Mouse (Mus musculus): ENCODE measurements around the gene Spag9. TPM values are rescaled to one million over a fixed set of nuclear protein-coding genes. Genes with fewer than 3 reads are reported as not detected.

Gene Spag9
- polyA plus RNA-seq (2012; rRNA removed): 126 and 130 TPM in 2 replicates

DNA sequence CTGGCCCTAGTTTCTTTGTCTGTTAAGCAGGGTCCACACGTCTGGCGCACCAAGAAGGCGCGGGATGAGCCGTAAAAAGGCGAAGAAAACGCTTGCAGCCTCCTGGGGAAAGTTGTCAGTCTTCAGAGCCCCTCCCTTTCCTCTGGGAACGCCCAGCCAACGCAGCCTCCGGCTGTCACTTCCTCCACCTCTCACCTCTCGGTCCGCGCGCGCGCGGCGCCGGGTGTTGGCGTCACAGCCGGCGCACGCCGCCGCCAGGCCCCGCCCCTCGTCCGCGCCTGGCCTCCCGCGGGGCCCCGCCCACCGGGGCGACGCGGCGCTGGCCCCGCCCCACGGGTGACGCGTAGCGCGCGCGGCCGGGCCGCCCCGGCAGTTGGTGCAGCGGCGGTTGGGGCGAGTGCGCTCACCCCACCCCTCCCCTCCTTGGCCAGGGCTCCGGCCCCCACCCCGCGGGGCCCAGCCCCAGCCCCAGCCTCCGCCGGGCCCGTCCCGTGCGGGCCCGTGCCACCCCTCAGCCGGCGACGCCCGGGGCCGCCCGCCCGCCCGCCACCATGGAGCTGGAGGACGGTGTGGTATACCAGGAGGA lies at the start of gene Spag9:
Gene Spag9 (plus strand): TSS at position 372 of the 586 bp plus-strand sequence.
- Histone ChIP-seq H3K27ac (ENCODE audit: insufficient read depth, low read length) (peak within 1 kb of the TSS; percentile 90), H3K4me1 (ENCODE audit: control insufficient read depth, insufficient read depth, low read length) (peaks cover 4% of the 10 kb centered on the region; the same call in 1 of the 2 replicates), H3K4me3 (ENCODE audit: insufficient read depth, low read length) (peak within 1 kb of the TSS; percentile 69)
- no peak for TF ChIP-seq CTCF (IDR thresholded peaks at IDR 0.05; ENCODE audit: extremely low read depth, insufficient read depth, low read length)
- TF ChIP-seq POLR2A (IDR thresholded peaks at IDR 0.05; ENCODE audit: extremely low read depth, insufficient read depth, low read length): peak; percentile 91

DNA sequence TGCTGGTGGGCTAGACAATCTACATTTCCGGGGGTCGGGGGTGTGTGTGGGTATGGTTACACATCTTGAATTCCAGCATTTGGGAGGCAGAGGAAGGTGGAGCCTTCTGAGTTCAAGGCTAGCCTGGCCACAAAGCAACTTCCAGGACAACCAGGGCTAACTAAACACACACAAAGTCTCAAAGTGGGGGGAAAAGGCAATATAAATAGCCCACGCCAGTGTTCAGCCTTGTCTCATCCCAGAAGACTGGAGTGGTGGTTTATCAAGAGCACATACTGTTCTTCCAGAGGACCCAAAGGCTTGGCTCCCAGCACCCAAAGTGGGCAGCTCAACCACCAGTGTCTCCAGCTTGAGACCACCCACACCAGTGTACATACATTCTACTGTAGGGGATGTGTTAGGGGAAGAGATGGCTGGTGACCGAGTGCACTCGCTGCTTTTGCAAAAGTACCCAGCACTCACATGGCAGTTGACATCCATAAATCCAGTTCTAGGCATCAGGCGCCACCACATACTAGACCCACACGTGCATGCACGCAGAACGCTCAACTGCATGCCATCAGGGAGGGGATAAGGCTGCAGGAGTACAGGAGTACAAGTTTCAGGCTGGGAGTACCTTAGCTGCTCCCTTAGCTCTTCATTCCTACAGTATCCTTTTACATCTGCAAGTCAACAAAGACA lies 46.9 kb upstream of the Spag9 start:
- TF ChIP-seq POLR2A (IDR thresholded peaks at IDR 0.05; ENCODE audit: extremely low read depth, insufficient read depth, low read length): no peak
- no peak for TF ChIP-seq CTCF (IDR thresholded peaks at IDR 0.05; ENCODE audit: extremely low read depth, insufficient read depth, low read length)
- Histone ChIP-seq H3K4me1 (ENCODE audit: control insufficient read depth, insufficient read depth, low read length) (no peaks in the 10 kb centered on the region), H3K4me3 (ENCODE audit: insufficient read depth, low read length) (no peak overlapping the region), H3K27ac (ENCODE audit: insufficient read depth, low read length) (no peak overlapping the region)

GRCm38 (mm10) chr11:93950045-93950444 lies 45.8 kb upstream of the Spag9 start:
- Histone ChIP-seq H3K27ac (ENCODE audit: insufficient read depth, low read length) (no peak overlapping the region), H3K4me3 (ENCODE audit: insufficient read depth, low read length) (no peak overlapping the region), H3K4me1 (ENCODE audit: control insufficient read depth, insufficient read depth, low read length) (no peaks in the 10 kb centered on the region)
- TF ChIP-seq POLR2A (IDR thresholded peaks at IDR 0.05; ENCODE audit: extremely low read depth, insufficient read depth, low read length): no peak
- no peak for TF ChIP-seq CTCF (IDR thresholded peaks at IDR 0.05; ENCODE audit: extremely low read depth, insufficient read depth, low read length)

DNA sequence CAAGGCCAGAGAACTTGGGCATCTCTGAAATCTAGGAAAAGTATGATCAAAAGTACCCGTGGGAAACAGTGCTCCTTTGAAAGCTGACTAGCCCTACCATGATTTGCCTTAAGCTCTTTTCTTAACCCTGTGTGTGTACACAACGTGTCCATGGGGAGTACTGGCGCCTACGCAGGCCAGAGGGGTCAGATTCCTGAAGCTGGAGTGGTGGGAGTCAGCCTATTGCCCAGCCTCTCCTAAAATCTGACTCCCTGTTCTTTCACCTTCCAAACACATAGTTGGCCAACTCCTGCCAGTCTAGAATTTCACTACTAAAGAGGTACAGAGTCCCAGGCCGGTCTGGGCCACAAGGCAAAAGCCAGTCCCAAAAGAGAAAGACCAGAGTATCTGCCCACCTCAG lies 43.5 kb upstream of the Spag9 start:
- Histone ChIP-seq H3K4me1 (ENCODE audit: control insufficient read depth, insufficient read depth, low read length) (no peaks in the 10 kb centered on the region), H3K27ac (ENCODE audit: insufficient read depth, low read length) (no peak overlapping the region)
- TF ChIP-seq POLR2A (IDR thresholded peaks at IDR 0.05; ENCODE audit: extremely low read depth, insufficient read depth, low read length): no peak
- no peak for TF ChIP-seq CTCF (IDR thresholded peaks at IDR 0.05; ENCODE audit: extremely low read depth, insufficient read depth, low read length)

GRCm38 (mm10) chr11:93954738-93955255 lies 41.1 kb upstream of the Spag9 start:
- Histone ChIP-seq H3K27ac (ENCODE audit: insufficient read depth, low read length) (no peak overlapping the region), H3K4me3 (ENCODE audit: insufficient read depth, low read length) (peak overlapping the region; percentile 72), H3K4me1 (ENCODE audit: control insufficient read depth, insufficient read depth, low read length) (no peaks in the 10 kb centered on the region)
- no peak for TF ChIP-seq POLR2A (IDR thresholded peaks at IDR 0.05; ENCODE audit: extremely low read depth, insufficient read depth, low read length)
- TF ChIP-seq CTCF (IDR thresholded peaks at IDR 0.05; ENCODE audit: extremely low read depth, insufficient read depth, low read length): no peak

More for the DNA sequence above, 43.5 kb upstream of the Spag9 start:
- no peak overlapping the region for H3K4me3 ChIP-seq (ENCODE audit: insufficient read depth, low read length)

DNA sequence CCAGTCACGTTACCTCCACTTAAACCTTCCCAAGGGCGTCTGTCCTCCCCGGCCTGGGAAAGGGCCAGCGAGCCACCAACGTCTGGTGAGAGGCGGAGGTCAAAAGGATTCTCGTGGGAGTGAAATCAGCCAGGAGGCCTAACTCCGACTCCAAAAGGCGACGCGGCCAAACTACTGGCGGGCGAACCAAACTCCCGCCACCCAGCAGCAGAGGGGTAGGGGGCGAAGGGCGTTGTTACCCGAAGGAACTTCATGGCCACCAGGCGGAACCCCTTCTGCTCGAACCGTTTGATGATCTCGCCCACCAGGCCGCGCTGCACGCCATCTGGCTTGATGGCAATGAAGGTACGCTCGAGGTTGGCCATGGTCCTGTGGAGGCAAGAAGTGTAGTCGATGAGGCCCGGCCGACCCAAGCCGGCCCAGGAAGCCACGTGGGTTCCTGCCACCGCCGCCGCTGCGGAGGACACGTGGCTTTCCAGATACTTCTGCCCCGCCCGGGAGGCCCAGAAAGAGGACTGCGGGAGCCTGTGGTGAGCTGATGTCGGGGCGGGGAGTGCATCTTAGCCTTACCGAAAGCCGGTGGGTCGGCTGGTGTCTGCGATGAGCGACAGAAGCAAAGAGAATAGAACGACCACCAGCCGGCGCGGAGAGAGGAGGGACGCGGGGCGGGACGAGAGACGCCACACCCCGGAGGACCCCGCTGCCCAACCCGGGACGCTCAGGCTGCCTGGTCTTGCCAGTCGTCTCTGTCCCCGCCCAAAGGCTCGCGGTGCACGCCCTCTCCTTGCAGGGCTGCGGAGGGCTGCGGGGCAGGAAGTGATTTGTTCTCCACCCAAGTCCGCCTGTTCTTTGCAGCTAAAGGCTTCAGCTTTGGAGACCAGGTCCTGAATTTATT lies 40.4 kb upstream of the Spag9 start:
- no peaks in the 10 kb centered on the region for H3K4me1 ChIP-seq (ENCODE audit: control insufficient read depth, insufficient read depth, low read length)
- H3K4me3 ChIP-seq (ENCODE audit: insufficient read depth, low read length): peak overlapping the region; percentile 72
- peak; percentile 69 for TF ChIP-seq POLR2A (IDR thresholded peaks at IDR 0.05; ENCODE audit: extremely low read depth, insufficient read depth, low read length)
- no peak for TF ChIP-seq CTCF (IDR thresholded peaks at IDR 0.05; ENCODE audit: extremely low read depth, insufficient read depth, low read length)
- H3K27ac ChIP-seq (ENCODE audit: insufficient read depth, low read length): peak overlapping the region; percentile 31

- Histone ChIP-seq H3K4me1 (ENCODE audit: control insufficient read depth, insufficient read depth, low read length) (no peaks in the 10 kb centered on the region), H3K4me3 (ENCODE audit: insufficient read depth, low read length) (peak within 1 kb of the TSS; percentile 72), H3K27ac (ENCODE audit: insufficient read depth, low read length) (peak within 1 kb of the TSS; percentile 31)
- TF ChIP-seq CTCF (IDR thresholded peaks at IDR 0.05; ENCODE audit: extremely low read depth, insufficient read depth, low read length) (no peak), POLR2A (IDR thresholded peaks at IDR 0.05; ENCODE audit: extremely low read depth, insufficient read depth, low read length) (no peak)
Observed at GRCm38 (mm10) chr11:93956159-93956558, 39.7 kb upstream of the Spag9 start, which contains the start of gene Nme2. Gene Nme2, minus strand, starts transcription at chr11:93956259.

- H3K4me3 ChIP-seq (ENCODE audit: insufficient read depth, low read length): no peak overlapping the region
- TF ChIP-seq CTCF (IDR thresholded peaks at IDR 0.05; ENCODE audit: extremely low read depth, insufficient read depth, low read length) (no peak), POLR2A (IDR thresholded peaks at IDR 0.05; ENCODE audit: extremely low read depth, insufficient read depth, low read length) (no peak)
- no peaks in the 10 kb centered on the region for H3K4me1 ChIP-seq (ENCODE audit: control insufficient read depth, insufficient read depth, low read length)
- no peak overlapping the region for H3K27ac ChIP-seq (ENCODE audit: insufficient read depth, low read length)
Observed at GRCm38 (mm10) chr11:93957031-93957555, 38.8 kb upstream of the Spag9 start.

DNA sequence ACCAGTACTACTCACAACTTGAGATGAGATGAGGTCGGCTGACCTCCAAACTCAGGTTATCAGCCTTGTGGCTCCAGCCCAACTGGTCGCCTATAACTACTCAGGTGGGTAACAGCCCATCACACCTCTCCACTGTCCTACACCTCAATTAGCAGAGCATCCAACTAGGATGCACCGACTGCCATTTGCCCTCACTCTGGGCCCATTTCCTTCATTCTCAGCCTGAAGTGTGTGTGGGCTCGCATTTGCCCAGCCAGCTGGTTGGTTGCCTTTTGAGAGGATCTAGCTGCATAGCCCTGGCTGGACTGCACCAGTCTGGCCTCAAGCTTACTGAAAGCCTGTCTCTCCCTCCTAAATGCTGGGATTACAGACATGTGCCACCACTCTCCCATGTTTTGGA lies 38.1 kb upstream of the Spag9 start:
- no peaks in the 10 kb centered on the region for H3K4me1 ChIP-seq (ENCODE audit: control insufficient read depth, insufficient read depth, low read length)
- TF ChIP-seq CTCF (IDR thresholded peaks at IDR 0.05; ENCODE audit: extremely low read depth, insufficient read depth, low read length) (no peak), POLR2A (IDR thresholded peaks at IDR 0.05; ENCODE audit: extremely low read depth, insufficient read depth, low read length) (0 out of 2 replicates have a peak, but pooled peaks have one; percentile 5)
- H3K4me3 ChIP-seq (ENCODE audit: insufficient read depth, low read length): no peak overlapping the region
- H3K27ac ChIP-seq (ENCODE audit: insufficient read depth, low read length): no peak overlapping the region
